Mouse (Mus musculus) embryonic facial prominence, embryonic 14.5 days (tissue): Measurements from ENCODE around the gene Crlf3. TPM values are rescaled to one million over a fixed set of nuclear protein-coding genes. Genes with fewer than 3 reads are reported as not detected.

Experiments
- ATAC-seq: fragments of 200-750 bp; cut with Nextera tagmentation; 2 replicates; pipeline ENCODE4 v1.8.0; 2017; ENCODE audit warnings: low read depth, moderate number of reproducible peaks, moderate TSS enrichment
- DNase-seq: peaks from one replicate; pipeline ENCODE4 v3.0.0-alpha.2; 2015; ENCODE audit warnings: low spot score
- H3K27ac ChIP-seq: fragments of 300-500 bp; sonication (generic); replicated peaks from 2 replicates; pipeline ENCODE4 v1.5.1; 2014; ENCODE audit warnings: low read depth, mild to moderate bottlenecking, low read length, moderate library complexity
- H3K27me3 ChIP-seq: fragments of 300-500 bp; sonication (generic); replicated peaks from 2 replicates; pipeline ENCODE4 v1.6.1; 2014; ENCODE audit warnings: low read length; ENCODE audit not compliant: control insufficient read depth, insufficient read depth
- H3K36me3 ChIP-seq: fragments of 300-500 bp; sonication (generic); 2 replicates; pipeline ENCODE4 v1.6.1; 2014; ENCODE audit warnings: low read length, mixed read lengths; ENCODE audit not compliant: control insufficient read depth, insufficient read depth
- H3K4me1 ChIP-seq: fragments of 300-500 bp; sonication (generic); 2 replicates; pipeline ENCODE4 v1.6.1; 2014; ENCODE audit warnings: antibody characterized with exemption, low read length; ENCODE audit not compliant: control insufficient read depth, insufficient read depth
- H3K4me2 ChIP-seq: fragments of 300-500 bp; sonication (generic); 2 replicates; pipeline ENCODE4 v1.6.1; 2014; ENCODE audit warnings: low read depth, mild to moderate bottlenecking, low read length, moderate library complexity, mixed read lengths
- H3K4me3 ChIP-seq: fragments of 300-500 bp; sonication (generic); 2 replicates; pipeline ENCODE4 v1.5.1; 2014; ENCODE audit warnings: low read depth, mild to moderate bottlenecking, low read length
- H3K9ac ChIP-seq: fragments of 300-500 bp; sonication (generic); 2 replicates; pipeline ENCODE4 v1.6.1; 2014; ENCODE audit warnings: low read depth, mild to moderate bottlenecking, low read length, moderate library complexity, mixed read lengths
- H3K9me3 ChIP-seq: fragments of 300-500 bp; sonication (generic); 2 replicates; pipeline ENCODE4 v1.6.1; 2016; ENCODE audit warnings: low read length; ENCODE audit not compliant: control insufficient read depth
- WGBS: fragments of 180-500 bp; shearing (Covaris S2); extraction: QIAGEN DNeasy Blood & Tissue Kit; methylation state at CpG from one replicate; pipeline ENCODE4 v1.1.7; 2014; 5-methylcytosine and 5-hydroxymethylcytosine counted together
- polyA plus RNA-seq: library from polyadenylated mRNA; unstranded; fragments of >200 nt; fragmentation: Nextera tagmentation; extraction: Ambion mirVana; gene quantifications from 2 replicates; pipeline ENCODE4 v1.2.1, GENCODE M21; 2014

Crlf3 gene
- polyA plus RNA-seq, 1 experiment from 2014 or later: 40.9 TPM

DNA sequence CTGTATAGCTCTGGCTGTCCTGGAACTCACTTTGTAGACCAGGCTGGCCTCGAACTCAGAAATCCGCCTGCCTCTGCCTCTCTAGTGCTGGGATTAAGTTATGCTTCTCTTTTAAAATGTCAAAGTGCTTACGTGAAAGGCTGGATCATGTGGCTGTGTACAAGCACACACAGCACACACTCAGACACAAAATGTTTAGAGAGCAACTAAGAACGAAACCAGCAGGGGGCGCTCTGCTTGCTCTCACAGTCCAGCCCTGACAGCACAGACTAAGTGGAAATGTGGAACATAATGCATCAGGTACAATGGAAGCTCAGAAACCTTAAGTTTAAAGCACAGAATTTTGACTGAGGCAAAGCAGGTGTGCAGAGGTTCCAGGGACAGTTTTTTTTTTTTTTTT is 6.1 kb upstream of the Crlf3 start:
- H3K36me3 ChIP-seq: no peaks in the 10 kb centered on the region
- H3K9ac ChIP-seq: no peak overlapping the region
- no peaks in the 10 kb centered on the region for H3K27me3 ChIP-seq
- H3K4me1 ChIP-seq: 0 out of 2 replicates have a peak, but pooled peaks cover 5% of the 10 kb centered on the region
- H3K4me2 ChIP-seq: no peak overlapping the region
- no peaks in the 10 kb centered on the region for H3K9me3 ChIP-seq
- H3K4me3 ChIP-seq: no peak overlapping the region
- ATAC-seq (peak; percentile 73), DNase-seq (peak; percentile 84)
- WGBS: 5% methylated on average over 5 of the region's 5 CpGs
- no peak overlapping the region for H3K27ac ChIP-seq

- H3K9ac ChIP-seq: no peak overlapping the region
- 70% methylated on average over 6 of the region's 6 CpGs for WGBS
- peaks cover 9% of the 10 kb centered on the region; the same call in 1 of the 2 replicates for H3K4me1 ChIP-seq
- no peaks in the 10 kb centered on the region for H3K27me3 ChIP-seq
- H3K36me3 ChIP-seq: no peaks in the 10 kb centered on the region
- no peak overlapping the region for H3K4me2 ChIP-seq
- DNase-seq (no peak), ATAC-seq (no peak)
- no peak overlapping the region for H3K27ac ChIP-seq
- no peaks in the 10 kb centered on the region for H3K9me3 ChIP-seq
- H3K4me3 ChIP-seq: no peak overlapping the region
Observed at GRCm38 (mm10) chr11:80085356-80086055, 4.7 kb upstream of the Crlf3 start.

DNA sequence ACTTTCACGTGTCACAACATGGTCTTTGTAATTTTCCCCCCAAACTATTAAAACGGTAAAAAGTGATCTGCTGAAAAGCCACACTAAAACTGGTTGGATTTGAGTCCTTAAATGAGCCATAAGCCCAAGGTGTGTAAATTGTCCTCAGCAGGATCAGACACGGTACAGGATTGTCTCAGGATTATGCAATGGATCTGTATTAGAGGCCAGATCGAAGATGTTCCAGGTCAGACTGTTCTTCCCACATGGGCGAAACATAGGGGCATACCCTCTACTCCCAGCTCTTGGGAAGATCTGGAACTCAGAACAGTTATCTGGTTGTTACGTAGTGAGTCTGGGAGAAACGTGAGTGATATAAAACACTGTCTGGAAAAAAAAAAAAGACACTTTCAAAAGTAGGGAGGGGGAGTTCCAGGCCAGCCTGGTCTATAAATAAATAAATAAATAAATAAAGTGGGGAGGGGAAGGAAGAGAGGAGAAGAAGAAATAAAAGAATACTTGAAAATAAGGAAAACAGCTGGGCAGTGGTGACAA is 1.1 kb upstream of the Crlf3 start:
- DNase-seq (no peak), ATAC-seq (no peak)
- 77% methylated on average over 7 of the region's 7 CpGs for WGBS
- H3K9ac ChIP-seq: peak overlapping the region; percentile 98; the same call in 1 of the 2 replicates
- peak overlapping the region; percentile 79 for H3K4me2 ChIP-seq
- 0 out of 2 replicates have a peak, but pooled peaks cover 3% of the 10 kb centered on the region for H3K36me3 ChIP-seq
- no peak overlapping the region for H3K4me3 ChIP-seq
- H3K27ac ChIP-seq: peak overlapping the region; percentile 93
- H3K27me3 ChIP-seq: no peaks in the 10 kb centered on the region
- peaks cover 15% of the 10 kb centered on the region for H3K4me1 ChIP-seq
- no peaks in the 10 kb centered on the region for H3K9me3 ChIP-seq

GRCm38 (mm10) chr11:80080381-80080825 is 388 bp downstream of the Crlf3 start:
- Histone ChIP-seq H3K27ac (peak overlapping the region; percentile 93), H3K27me3 (no peaks in the 10 kb centered on the region), H3K9ac (peak overlapping the region; percentile 98), H3K4me3 (peak overlapping the region; percentile 96), H3K36me3 (0 out of 2 replicates have a peak, but pooled peaks cover 3% of the 10 kb centered on the region), H3K9me3 (no peaks in the 10 kb centered on the region), H3K4me2 (peak overlapping the region; percentile 79), H3K4me1 (peaks cover 15% of the 10 kb centered on the region)
- peak; percentile 42 for ATAC-seq
- DNase-seq: peak; percentile 24
- under 1% methylated on average over 26 of the region's 32 CpGs for WGBS

DNA sequence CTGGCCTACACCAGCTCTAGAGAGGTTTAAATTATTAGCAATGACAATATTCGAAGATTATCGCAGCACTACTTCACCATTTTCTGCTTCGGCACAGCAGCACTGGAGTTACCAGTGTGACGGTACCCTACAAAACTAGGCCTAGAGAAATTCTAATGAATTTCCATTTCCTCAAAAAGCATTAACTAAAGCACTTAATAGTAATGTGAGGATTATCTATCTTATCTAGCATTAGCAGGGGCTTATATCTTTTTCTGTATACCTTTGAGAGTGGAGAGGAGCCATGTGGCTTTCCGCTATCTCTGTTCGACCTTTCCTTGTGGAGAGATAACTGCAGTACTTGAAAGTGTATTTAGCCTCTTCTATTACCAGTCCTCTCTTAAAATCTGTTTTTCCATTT is 1.0 kb downstream of the Crlf3 start:
- Histone ChIP-seq H3K27me3 (no peaks in the 10 kb centered on the region), H3K27ac (no peak overlapping the region), H3K9me3 (no peaks in the 10 kb centered on the region), H3K4me1 (peaks cover 15% of the 10 kb centered on the region), H3K4me2 (peak overlapping the region; percentile 79), H3K36me3 (0 out of 2 replicates have a peak, but pooled peaks cover 3% of the 10 kb centered on the region), H3K9ac (peak overlapping the region; percentile 98), H3K4me3 (peak overlapping the region; percentile 96)
- ATAC-seq (no peak), DNase-seq (no peak)
- 58% methylated on average over 6 of the region's 6 CpGs for WGBS

DNA sequence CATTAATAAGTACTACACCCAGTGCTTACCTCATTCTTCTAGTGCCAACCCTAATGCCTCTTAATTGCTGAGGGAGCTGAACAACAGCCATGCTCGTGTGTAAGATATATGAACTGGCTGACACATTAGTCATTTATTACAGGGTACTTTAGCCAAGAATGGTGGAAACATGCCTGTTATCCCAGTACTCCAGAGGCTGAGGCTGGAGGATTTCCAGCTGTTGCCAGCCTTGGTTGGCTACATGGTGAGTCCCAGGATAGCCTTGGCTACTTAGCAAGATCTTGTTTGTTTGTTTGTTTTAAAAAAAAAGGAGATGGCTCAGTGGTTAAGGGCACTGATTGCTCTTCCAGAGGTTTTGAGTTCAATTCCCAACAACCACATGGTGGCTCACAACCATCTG is 2.0 kb downstream of the Crlf3 start:
- Histone ChIP-seq H3K27me3 (no peaks in the 10 kb centered on the region), H3K4me3 (no peak overlapping the region), H3K9me3 (no peaks in the 10 kb centered on the region), H3K4me2 (no peak overlapping the region; the same call in 1 of the 2 replicates), H3K27ac (no peak overlapping the region), H3K36me3 (0 out of 2 replicates have a peak, but pooled peaks cover 3% of the 10 kb centered on the region), H3K4me1 (peaks cover 15% of the 10 kb centered on the region), H3K9ac (no peak overlapping the region)
- ATAC-seq: no peak
- no peak for DNase-seq
- WGBS: 49% methylated on average over 1 of the region's 1 CpGs

GRCm38 (mm10) chr11:80077784-80078545 is 2.8 kb downstream of the Crlf3 start:
- WGBS: 57% methylated on average over 13 of the region's 14 CpGs
- Histone ChIP-seq H3K9me3 (no peaks in the 10 kb centered on the region), H3K27me3 (no peaks in the 10 kb centered on the region), H3K9ac (no peak overlapping the region), H3K4me2 (no peak overlapping the region), H3K4me1 (peaks cover 15% of the 10 kb centered on the region), H3K4me3 (no peak overlapping the region), H3K27ac (no peak overlapping the region), H3K36me3 (0 out of 2 replicates have a peak, but pooled peaks cover 3% of the 10 kb centered on the region)
- DNase-seq (peak; percentile 6), ATAC-seq (no peak)

DNA sequence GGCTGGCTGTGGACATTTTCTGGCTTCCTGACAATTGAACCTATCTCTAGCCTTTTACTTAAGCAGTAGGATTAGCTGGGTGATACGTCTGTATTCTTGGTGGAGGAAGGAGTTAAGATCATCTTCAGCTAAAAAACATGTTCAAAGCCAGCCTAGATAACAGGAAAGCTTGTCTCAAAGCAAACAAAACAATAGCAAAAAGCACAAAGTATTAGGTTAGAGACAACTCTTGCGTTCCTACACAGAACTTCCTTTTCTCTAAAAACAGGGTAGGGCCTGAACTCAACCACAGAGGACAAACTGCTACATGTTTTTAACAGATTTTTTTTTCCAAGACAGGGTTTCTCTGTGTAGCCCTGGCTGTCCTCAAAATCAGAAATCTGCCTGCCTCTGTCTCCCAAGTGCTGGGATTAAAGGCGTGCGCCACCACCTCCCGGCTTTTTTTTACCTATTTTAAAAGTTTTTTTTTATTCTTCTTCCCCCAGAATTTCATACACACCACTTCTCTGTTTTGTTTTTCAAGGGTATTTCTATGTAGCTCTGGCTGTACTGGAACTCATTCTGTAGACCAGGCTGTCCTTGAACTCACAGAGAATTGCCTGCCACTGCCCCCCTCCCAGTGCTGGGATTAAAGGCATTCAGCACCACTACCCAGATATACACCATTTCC is 5.0 kb downstream of the Crlf3 start:
- no peak overlapping the region for H3K4me2 ChIP-seq
- no peak overlapping the region for H3K9ac ChIP-seq
- H3K9me3 ChIP-seq: no peaks in the 10 kb centered on the region
- peaks cover 9% of the 10 kb centered on the region for H3K4me1 ChIP-seq
- DNase-seq (no peak), ATAC-seq (no peak)
- no peak overlapping the region for H3K27ac ChIP-seq
- H3K36me3 ChIP-seq: 0 out of 2 replicates have a peak, but pooled peaks cover 3% of the 10 kb centered on the region
- no peak overlapping the region for H3K4me3 ChIP-seq
- WGBS: 92% methylated on average over 5 of the region's 5 CpGs
- no peaks in the 10 kb centered on the region for H3K27me3 ChIP-seq
